Mouse (Mus musculus): Measurements from ENCODE around the gene Scn10a.

Gene Scn10a

GRCm38 (mm10) chr9:119634216-119634843, 84.8 kb downstream of the Scn10a start:
- DNase-seq, result no peak

- DNase-seq, result no peak
Measured at GRCm38 (mm10) chr9:119633475-119633874, 85.6 kb downstream of the Scn10a start.

- DNase-seq, result no peak
Measured at GRCm38 (mm10) chr9:119632801-119633200, 86.3 kb downstream of the Scn10a start.

GRCm38 (mm10) chr9:119631899-119632533, 87.1 kb downstream of the Scn10a start:
- DNase-seq, result no peak

GRCm38 (mm10) chr9:119631393-119631898, 87.7 kb downstream of the Scn10a start:
- no peak for DNase-seq

- no peak for DNase-seq
Measured at GRCm38 (mm10) chr9:119628690-119629268, 90.3 kb downstream of the Scn10a start.

- no peak for DNase-seq
Measured at GRCm38 (mm10) chr9:119627227-119627626, 91.9 kb downstream of the Scn10a start.

- DNase-seq, result no peak
Measured at GRCm38 (mm10) chr9:119624151-119624550, 95.0 kb downstream of the Scn10a start.

GRCm38 (mm10) chr9:119614798-119615197, 104.3 kb downstream of the Scn10a start:
- no peak for DNase-seq

GRCm38 (mm10) chr9:119610563-119611166, 108.5 kb downstream of the Scn10a start:
- DNase-seq, result no peak

- no peak for DNase-seq
Measured at GRCm38 (mm10) chr9:119606906-119607305, 112.2 kb downstream of the Scn10a start.

- no peak for DNase-seq
Measured at GRCm38 (mm10) chr9:119604607-119605006, 114.5 kb downstream of the Scn10a start.

GRCm38 (mm10) chr9:119598501-119598900, 120.6 kb downstream of the Scn10a start:
- DNase-seq, result no peak

- DNase-seq, result no peak
Measured at GRCm38 (mm10) chr9:119597332-119597731, 121.8 kb downstream of the Scn10a start.

GRCm38 (mm10) chr9:119589592-119589991, 129.5 kb downstream of the Scn10a start:
- no peak for DNase-seq

- no peak for DNase-seq
Measured at GRCm38 (mm10) chr9:119588763-119589449, 130.2 kb downstream of the Scn10a start.

- DNase-seq, result peak; percentile 54 to 58
Measured at GRCm38 (mm10) chr9:119580668-119581067, 138.5 kb downstream of the Scn10a start.

- DNase-seq, result no peak
Measured at GRCm38 (mm10) chr9:119580187-119580586, 138.9 kb downstream of the Scn10a start.

GRCm38 (mm10) chr9:119578636-119579438, 140.3 kb downstream of the Scn10a start, which contains the start of gene Scn5a:
Gene Scn5a, minus strand, starts transcription at chr9:119579016.
- peak; percentile 35 to 38 for DNase-seq

GRCm38 (mm10) chr9:119578311-119578635, 140.8 kb downstream of the Scn10a start:
- DNase-seq, result peak in 1 of 2 experiments; percentile 10

- no peak for DNase-seq
Measured at GRCm38 (mm10) chr9:119576977-119577376, 142.1 kb downstream of the Scn10a start.

- no peak for DNase-seq
Measured at GRCm38 (mm10) chr9:119575732-119576131, 143.4 kb downstream of the Scn10a start.
